Mouse (Mus musculus): ENCODE measurements around the gene Dnah8.

The Dnah8 gene

GRCm38 (mm10) chr17:30892730-30893129 lies 268.6 kb downstream of the Dnah8 start:
- peak; percentile 66 for DNase-seq

DNA sequence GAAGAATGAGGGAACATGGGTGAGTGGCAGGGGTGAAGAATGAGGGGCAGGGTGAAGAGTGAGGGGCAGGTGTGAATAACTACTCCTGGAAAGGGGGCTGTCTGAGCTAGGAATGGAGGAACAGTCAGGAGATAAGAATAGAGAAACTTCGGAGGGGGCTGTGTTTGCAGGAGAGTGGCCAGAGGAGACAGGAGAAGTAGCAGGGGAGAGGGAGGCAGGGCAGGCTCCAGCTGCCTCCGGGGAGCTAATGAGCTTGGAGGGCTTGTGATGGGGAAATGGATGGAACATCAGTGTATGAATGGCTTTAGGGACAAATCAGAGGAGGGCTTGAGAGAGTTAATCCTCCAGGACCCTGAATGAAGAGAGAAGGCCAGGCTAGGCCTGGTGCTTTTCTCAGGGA lies 272.9 kb downstream of the Dnah8 start:
- no peak for DNase-seq

DNA sequence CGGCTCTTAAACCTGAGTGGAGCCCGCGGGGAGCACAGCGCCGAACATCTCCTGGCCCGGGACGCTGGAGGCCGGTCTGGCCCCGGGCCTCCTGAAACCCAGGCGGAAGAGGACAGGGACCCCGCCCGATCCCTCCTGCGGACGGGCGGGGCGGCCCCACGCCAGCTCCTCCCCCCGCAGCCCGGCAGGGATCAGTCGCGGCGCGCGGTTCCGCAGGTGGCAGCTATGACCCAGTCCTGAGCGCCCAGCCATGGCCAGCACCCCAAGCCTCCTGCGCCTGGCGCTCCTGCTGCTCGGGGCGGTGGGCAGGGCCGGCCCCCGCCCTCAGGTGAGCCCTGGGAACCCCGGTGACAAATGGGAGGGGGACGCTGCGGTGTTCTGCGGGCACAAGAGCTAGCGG lies 277.5 kb downstream of the Dnah8 start, which contains the start of gene Glp1r:
TSS of gene Glp1r (plus strand) at position 191 of the 400 bp plus-strand sequence.
- DNase-seq: peak; percentile 35

DNA sequence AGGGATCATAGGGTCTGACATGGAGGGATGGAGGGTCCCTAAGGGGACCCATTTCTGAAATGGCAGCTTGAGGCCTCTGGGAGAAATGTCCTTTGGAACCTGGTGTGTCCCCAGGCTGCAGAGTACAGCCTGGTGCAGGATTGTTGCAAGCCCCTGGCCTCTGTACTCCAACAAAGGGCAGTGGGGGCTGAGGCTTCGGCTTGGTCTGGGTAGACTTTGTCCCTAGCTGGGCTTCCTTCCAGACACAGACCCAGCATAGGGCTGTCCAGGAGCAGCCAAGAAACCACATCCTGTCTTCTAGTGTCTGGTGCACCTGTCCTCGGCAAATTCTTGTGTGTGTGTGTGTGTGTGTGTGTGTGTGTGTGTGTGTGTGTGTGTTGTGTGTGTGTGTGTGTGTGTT lies 279.9 kb downstream of the Dnah8 start:
- no peak for DNase-seq

GRCm38 (mm10) chr17:30907577-30907976 lies 283.4 kb downstream of the Dnah8 start:
- DNase-seq: no peak

DNA sequence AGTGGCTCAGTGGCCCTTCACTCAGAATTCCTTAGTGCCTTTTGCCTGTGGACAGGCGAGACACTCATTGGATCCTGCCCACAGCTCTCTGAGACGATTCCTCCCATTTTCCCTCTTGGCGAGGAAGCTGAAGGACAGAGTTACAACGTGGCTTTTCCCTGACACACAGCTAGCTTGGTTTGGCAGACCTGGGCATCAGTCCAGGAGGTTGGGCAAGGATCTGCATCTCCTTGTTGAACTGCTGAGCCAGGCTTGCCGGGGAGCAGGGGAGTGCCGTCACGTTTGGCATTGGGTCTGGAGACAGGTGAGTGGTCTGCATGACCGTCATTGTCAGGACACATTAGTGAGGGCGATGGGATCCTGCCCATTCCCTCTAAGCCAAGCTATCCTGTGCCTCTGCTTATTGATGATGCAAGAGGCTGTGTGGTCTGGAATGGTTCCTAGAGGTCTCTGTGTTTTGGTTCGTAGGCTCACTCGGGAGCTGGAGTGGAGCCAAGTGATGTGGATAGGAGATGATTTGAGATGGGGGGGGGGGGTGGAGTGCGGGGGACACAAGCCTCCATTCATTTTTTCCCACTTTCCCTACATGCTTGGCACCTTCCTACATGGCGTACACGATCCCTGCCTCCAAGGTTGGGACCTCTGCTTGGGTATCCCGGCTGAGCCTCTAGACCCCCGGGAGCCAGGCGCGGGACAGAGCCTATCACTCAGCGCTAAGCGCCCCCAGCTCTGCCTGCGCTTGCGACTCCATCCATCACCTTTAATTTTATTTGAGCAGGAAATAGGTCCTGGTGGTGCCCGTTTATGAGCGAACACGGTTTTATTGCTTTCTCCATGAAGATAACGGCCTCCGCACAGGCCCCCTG lies 286.9 kb downstream of the Dnah8 start:
- no peak for DNase-seq

- no peak for DNase-seq
Measured at GRCm38 (mm10) chr17:30911732-30912088, 287.6 kb downstream of the Dnah8 start.

GRCm38 (mm10) chr17:30912536-30912935 lies 288.4 kb downstream of the Dnah8 start:
- DNase-seq: no peak

DNA sequence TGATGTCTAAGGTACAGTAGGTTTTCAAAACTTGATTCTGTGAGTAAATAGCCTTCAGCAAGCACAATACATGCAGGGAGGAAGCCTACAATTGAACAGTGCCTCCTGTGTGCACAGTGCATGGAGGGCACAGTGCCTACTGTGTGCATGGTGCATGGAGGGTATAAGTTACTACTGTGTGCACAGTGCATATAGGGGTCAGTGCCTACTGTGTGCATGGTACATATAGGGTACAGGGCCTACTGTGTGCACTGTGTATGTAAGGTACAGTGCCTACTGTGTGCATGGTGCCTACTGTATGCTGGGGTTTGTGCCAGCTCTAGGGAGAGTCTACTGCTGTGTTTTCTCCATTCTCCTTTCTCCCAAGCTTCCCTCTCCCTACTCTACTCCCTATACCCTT lies 290.1 kb downstream of the Dnah8 start:
- no peak for DNase-seq

GRCm38 (mm10) chr17:30923566-30923965 lies 299.4 kb downstream of the Dnah8 start:
- DNase-seq: no peak

Data from embryo, embryonic 11 days (tissue).